ENCODE assay signal across 21 mouse cellular contexts in genomic region chr9:44269973-44270372, GRCm38 (mm10). TPM values are rescaled to one million over a fixed set of nuclear protein-coding genes. Genes with fewer than 3 reads are reported as not detected.
A peak's percentile ranks its signal among the peaks of the same experiment; 100 is the strongest.
DNase-seq lines count a peak whose midpoint lies in the region.
"Had no signal": no experiment of that assay in that cellular context is flagged by ENCODE, and none has a peak within 500 bp of the region (broad histone marks: within the 10 kb centered on the region; RNA-seq: fewer than 3 reads in every experiment).

No protein-coding gene starts in this region.

- peak; percentile 41 for DNase-seq in adrenal gland, postnatal 10 days
- no peak for DNase-seq in adrenal gland, postnatal 4 days (ENCODE audit: low spot score in 2 of 2)
- peak; percentile 21 for DNase-seq in 416B (ENCODE audit: low read depth)
- DNase-seq in adrenal gland, postnatal 14 days: peak; percentile 49
- DNase-seq in fibroblast of lung, adult 2 months (ENCODE audit: low read depth): peak; percentile 8
- no peak for DNase-seq in neural tube, embryonic 10.5 days (ENCODE audit: extremely low spot score, low spot score)
- DNase-seq in kidney, postnatal 14 days: no peak
- DNase-seq: B cell, adult 2 months; cerebellum, adult 11 months; cerebellum, adult 2 months; cerebellum, adult 9-11 months; cerebellum, postnatal 25 days; gastrocnemius, postnatal 25 days; heart, adult 18-20 months; heart, postnatal 10 days; heart, postnatal 4 days; kidney, adult 18-20 months had no signal

RNA-seq across cellular contexts. Expression of gene Nlrx1, which starts 1.6 kb away (rescaled TPM):
- total RNA-seq in adrenal gland, postnatal 10 days (2021): 10 to 100 TPM; 23.1 to 30.6 TPM
- 10 to 100 TPM; 31.8 to 35.5 TPM for total RNA-seq in adrenal gland, postnatal 4 days (2021)
- 17.6 and 20.7 TPM in 2 replicates for total RNA-seq in adrenal gland, postnatal 14 days (2021)

RNA-seq across cellular contexts. Expression of gene Abcg4, which starts 18.4 kb away (rescaled TPM):
- 10 to 100 TPM; 15.0 to 23.1 TPM for total RNA-seq in adrenal gland, postnatal 10 days (2021)
- total RNA-seq in adrenal gland, postnatal 4 days (2021): 10 to 100 TPM; 38.1 to 57.0 TPM
- 19.0 and 28.8 TPM in 2 replicates for total RNA-seq in adrenal gland, postnatal 14 days (2021)

RNA-seq across cellular contexts. Expression of gene Pdzd3, which starts 18.7 kb away (rescaled TPM):
- total RNA-seq in adrenal gland, postnatal 10 days (2021): under 1 TPM in 1 of 2 experiments, not detected in 1; 0.48 TPM
- total RNA-seq in adrenal gland, postnatal 4 days (2021): 1 to 10 TPM in 1 of 2 experiments, under 1 TPM in 1; 0.82 to 2.9 TPM
- total RNA-seq in adrenal gland, postnatal 14 days (2021): 0.30 TPM in 1 of 2 replicates, not detected in the other
- total RNA-seq: common myeloid progenitor, adult 5-6 weeks; G1E had no signal

RNA-seq across cellular contexts. Expression of gene Ccdc153, which starts 29.5 kb away (rescaled TPM):
- 1 to 10 TPM; 1.5 to 1.6 TPM for total RNA-seq in adrenal gland, postnatal 10 days (2021)
- 1 to 10 TPM; 3.4 to 4.6 TPM for total RNA-seq in adrenal gland, postnatal 4 days (2021)
- total RNA-seq in adrenal gland, postnatal 14 days (2021): 1.1 and 2.5 TPM in 2 replicates
- total RNA-seq: CH12.LX; common myeloid progenitor, adult 5-6 weeks; G1E; gastrocnemius, adult 8-10 months; gastrocnemius, postnatal 25 days; heart, postnatal 10 days; heart, postnatal 4 days had no signal

RNA-seq across cellular contexts. Expression of gene Hinfp, which starts 35.5 kb away (rescaled TPM):
- total RNA-seq in adrenal gland, postnatal 10 days (2021): 10 to 100 TPM; 17.3 to 24.4 TPM
- total RNA-seq in adrenal gland, postnatal 4 days (2021): 10 to 100 TPM; 33.4 to 34.5 TPM
- 20.3 and 22.1 TPM in 2 replicates for total RNA-seq in adrenal gland, postnatal 14 days (2021)

Comparison
In these comparisons a context has a peak if more than half of its experiments do, and no peak if none do; other contexts are left out.
1. DNase-seq: peak in adrenal gland, postnatal 10 days (single experiment), 416B (single experiment), adrenal gland, postnatal 14 days (single experiment) and fibroblast of lung, adult 2 months (single experiment); none in adrenal gland, postnatal 4 days (0 of 2), neural tube, embryonic 10.5 days (single experiment) and kidney, postnatal 14 days (single experiment).